Mouse (Mus musculus) heart, adult 18-20 months (tissue): ENCODE data around the gene Mipol1. TPM values are rescaled to one million over a fixed set of nuclear protein-coding genes. Genes with fewer than 3 reads are reported as not detected.

ENCODE experiments used
- DNase-seq, 2 experiments: peaks; one replicate each; pipeline ENCODE4 v3.0.0; 2021 to 2022; ENCODE audit warnings: mixed read lengths in 1 of 2
- total RNA-seq, 2 experiments: library from RNA; stranded (reverse); gene quantifications; 2 replicates each; pipeline ENCODE4 v1.2.3; 2021

The Mipol1 gene
- total RNA-seq, 2 experiments from 2014 or later, result 3.5 to 5.5 TPM

GRCm38 (mm10) chr12:57528335-57528734, 298.1 kb downstream of the Mipol1 start:
- DNase-seq, result no peak

- no peak for DNase-seq
These were observed 300.2 kb downstream of the Mipol1 start for GRCm38 (mm10) chr12:57530474-57530873.

GRCm38 (mm10) chr12:57534517-57534878, 304.3 kb downstream of the Mipol1 start:
- no peak for DNase-seq

- DNase-seq, result no peak
These were observed 304.8 kb downstream of the Mipol1 start for GRCm38 (mm10) chr12:57534879-57535611.

- DNase-seq, result no peak
These were observed 306.1 kb downstream of the Mipol1 start for GRCm38 (mm10) chr12:57536056-57536908.

DNA sequence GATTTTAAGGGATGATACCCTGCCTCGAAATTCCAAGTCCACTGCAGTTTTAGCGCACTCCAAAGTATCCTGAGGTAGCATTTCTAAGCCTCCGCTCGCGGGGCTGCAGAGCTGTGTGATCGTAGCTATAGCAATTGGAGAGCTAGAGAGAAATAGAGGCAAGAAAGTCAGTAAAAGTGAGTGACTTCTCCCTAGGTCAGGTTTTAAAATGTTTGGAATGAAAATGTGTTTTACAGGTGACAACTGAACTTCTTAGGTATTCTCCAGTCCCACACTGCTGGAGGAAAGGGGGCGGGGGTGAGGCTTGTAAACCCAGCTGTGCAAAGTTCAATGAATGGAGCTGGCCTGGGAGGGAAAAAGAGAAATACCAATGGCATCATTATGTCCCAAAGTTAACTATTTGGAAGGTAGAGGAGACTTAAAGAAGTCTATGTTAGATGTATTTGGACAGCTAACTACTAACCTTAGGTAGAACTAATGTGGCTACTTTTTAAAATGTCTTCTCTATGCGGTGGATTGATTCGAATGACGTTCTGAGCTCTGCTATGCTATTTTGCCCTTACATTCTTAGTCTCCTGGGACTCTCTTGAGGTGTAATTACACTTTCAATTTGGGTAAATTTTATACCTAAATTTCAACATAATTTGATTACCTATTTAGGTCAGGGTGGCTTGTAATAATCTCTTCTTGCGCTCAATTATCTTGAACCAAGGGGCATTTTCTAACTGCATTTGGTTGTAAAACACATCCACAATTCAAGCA, 306.9 kb downstream of the Mipol1 start:
- no peak for DNase-seq

DNA sequence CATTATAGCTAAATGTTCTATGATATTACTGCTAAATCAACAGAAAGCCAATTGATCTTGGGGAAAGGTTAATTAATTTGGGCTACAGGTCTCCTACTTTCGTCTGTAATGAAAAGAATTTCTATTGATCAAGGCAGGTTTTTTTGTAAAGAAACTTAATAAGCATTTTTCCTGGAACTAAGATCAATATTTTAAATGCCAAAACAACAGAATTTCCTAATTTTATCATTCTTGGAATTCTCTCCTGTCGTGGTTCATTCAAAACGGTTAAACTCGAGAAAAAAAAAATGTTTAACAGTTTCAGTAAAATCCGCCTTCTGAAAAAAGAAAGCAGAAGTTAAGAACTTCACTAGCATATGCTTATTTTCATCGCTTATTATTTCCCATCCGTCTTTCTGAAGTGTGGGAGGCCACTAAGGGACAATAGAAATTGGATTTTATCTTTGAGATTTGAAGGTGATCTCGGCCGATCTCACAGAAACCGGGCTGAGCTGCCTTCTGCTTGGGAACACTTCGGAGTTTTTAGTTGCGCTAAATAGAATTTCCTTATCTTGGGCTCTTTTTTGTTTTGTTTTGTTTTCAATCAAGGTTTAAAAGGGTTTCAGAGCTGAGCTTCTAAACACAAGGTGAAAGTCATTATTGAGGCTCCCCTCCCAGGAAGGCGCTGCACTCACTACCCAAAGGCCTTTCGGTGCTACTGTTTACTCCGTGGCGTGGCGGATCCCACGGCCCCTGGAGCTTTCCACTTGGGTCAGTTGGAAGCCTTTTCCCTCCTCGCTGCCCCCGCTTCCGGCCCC, 307.8 kb downstream of the Mipol1 start:
- DNase-seq, result peak in 1 of 2 experiments; percentile 13

- peak in 1 of 2 experiments; percentile 51 for DNase-seq
These were observed 308.6 kb downstream of the Mipol1 start for GRCm38 (mm10) chr12:57538588-57539550.

DNA sequence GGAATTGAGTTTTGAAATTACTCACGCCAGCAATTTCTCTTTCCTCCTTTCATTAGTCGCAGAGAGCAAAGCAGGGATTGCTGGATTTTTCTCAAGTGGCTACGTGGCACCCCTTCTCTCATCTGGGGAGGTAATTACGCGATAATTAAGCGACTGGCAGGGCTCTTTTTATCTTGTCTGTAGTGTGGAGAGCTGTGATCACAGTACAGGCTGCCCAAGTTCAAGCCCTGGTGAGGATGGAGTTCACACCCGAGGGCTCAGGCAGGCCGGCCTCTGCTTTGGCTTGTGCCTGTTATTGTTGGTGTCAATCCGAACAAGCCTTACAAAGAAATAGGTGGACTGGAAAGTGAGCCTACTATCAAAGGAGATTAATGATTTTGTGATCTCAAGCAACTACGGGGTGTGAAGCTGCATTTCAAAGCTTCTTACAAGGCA, 309.3 kb downstream of the Mipol1 start:
- no peak for DNase-seq

- DNase-seq, result peak in 1 of 2 experiments; percentile 11
These were observed 310.9 kb downstream of the Mipol1 start for GRCm38 (mm10) chr12:57541118-57541517.

- peak in 1 of 2 experiments; percentile 8 for DNase-seq
These were observed 311.9 kb downstream of the Mipol1 start for GRCm38 (mm10) chr12:57541931-57542745.

DNA sequence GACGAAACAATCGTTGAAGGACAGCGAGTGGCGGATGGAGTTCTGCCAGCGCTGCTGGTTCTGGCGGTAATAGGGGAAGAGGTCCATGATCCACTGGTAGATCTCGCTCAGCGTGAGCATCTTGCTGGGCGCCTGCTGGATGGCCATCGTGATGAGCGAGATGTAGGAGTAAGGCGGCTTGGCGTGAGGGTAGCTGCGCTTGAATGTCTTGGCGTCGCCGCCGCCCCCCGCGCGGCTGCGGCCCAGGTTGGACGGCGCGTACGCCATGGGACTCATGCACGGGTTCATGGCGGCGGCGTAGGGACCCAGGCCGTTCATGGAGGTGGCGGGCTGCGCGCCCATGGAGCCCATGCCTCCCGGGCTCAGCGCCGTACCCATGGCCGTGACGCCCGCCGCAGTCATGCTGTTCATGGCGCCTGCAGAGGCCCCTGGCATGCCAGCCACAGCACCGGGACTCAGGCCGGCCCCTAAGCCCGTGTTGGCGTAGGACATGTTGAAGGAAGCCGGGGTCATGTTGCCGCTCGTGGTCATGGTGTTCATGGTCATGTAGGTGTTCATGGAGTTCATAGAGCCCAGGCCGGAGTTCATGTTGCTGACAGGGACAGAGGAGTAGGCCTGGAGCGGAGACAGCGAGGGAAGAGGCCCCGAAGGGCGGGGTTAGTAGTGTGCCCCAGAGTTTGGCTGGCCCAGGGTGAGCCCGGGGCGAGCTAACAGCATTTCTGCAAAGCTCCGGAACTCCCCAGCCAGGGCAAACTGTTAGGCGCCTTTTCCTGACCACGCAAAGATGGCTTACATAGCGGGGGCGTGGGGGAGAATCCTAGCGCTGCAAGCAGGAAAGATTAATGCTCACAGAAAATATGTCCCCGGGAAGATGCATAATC, 312.8 kb downstream of the Mipol1 start:
- peak in 1 of 2 experiments; percentile 8 for DNase-seq

DNA sequence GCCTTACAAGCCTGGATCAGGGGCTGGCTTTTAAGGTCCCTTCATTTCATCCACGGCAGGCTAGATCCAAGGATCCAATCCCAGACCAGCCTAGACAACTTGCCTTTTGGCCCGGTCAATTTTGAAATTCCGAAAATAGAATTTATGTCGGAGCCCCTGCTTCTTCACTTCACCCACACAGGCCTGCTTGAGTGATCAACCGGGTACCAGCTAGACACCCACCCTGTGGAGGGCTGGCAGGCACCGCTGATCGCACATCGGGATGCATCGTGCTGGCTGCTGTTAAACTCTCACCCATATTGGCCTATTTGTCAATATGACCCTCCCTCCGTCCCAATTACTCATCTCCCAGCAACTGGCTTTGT, 313.4 kb downstream of the Mipol1 start:
- DNase-seq, result peak in 1 of 2 experiments; percentile 12

GRCm38 (mm10) chr12:57544641-57545370, 314.6 kb downstream of the Mipol1 start:
- peak; percentile 38 to 67 for DNase-seq

- DNase-seq, result peak in 1 of 2 experiments; percentile 33
These were observed 315.4 kb downstream of the Mipol1 start for GRCm38 (mm10) chr12:57545371-57546241.
